11 mouse cellular contexts compared by ENCODE assay signal in the genomic region with DNA sequence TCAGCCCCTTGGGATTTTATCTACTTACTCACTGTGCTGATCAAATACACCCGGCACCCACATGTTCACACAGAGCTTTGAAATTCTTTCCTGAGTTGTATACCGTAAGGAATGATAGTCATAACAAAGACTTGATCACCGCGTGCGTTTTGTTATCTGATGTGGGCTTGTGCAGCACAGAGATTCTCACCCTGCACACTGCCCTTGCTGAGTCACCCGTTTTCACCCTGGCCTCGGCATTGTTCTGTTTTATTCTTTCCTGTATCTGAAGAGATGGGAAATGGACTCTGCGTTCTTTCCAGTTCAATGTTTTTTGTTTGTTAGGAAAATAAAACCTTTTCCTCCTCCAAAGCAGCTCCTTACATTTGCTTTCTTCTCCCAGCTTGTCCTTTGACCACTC. TPM values are rescaled to one million over a fixed set of nuclear protein-coding genes. Genes with fewer than 3 reads are reported as not detected.
DNase-seq lines count a peak whose midpoint lies in the region; ATAC-seq lines count a peak whose summit lies in the region.
"Had no signal": no experiment of that assay in that cellular context is flagged by ENCODE, and none has a peak within 500 bp of the region (broad histone marks: within the 10 kb centered on the region; RNA-seq: fewer than 3 reads in every experiment).

No protein-coding gene starts in this region.

- no peak for ATAC-seq in heart, embryonic 15.5 days (replicated peaks; ENCODE audit: insufficient number of reproducible peaks, insufficient read depth, low FRiP score, low read depth)
- no peak for ATAC-seq in forebrain, embryonic 11.5 days (replicated peaks; ENCODE audit: low FRiP score)
- ATAC-seq in megakaryocyte-erythroid progenitor cell, adult 5-6 weeks (replicated peaks; ENCODE audit: low FRiP score, low TSS enrichment, poor library complexity, severe bottlenecking) = peak; percentile 55; the same call in 1 of the 2 replicates
- ATAC-seq: Patski had no signal

- no peak overlapping the region for H3K9ac ChIP-seq in heart, embryonic 15.5 days
- peak overlapping the region; percentile 4; the same call in 1 of the 2 replicates for H3K9ac ChIP-seq in forebrain, embryonic 11.5 days (ENCODE audit: low read length)

- peak overlapping the region; percentile 29; the same call in 1 of the 2 replicates for H3K4me3 ChIP-seq in heart, embryonic 15.5 days
- no peak overlapping the region for H3K4me3 ChIP-seq in forebrain, embryonic 11.5 days (ENCODE audit: low read depth, low read length)

- H3K4me1 ChIP-seq in heart, embryonic 15.5 days (replicated peaks) = 0 out of 2 replicates have a peak, but pooled peaks cover 2% of the 10 kb centered on the region
- H3K4me1 ChIP-seq in forebrain, embryonic 11.5 days (replicated peaks; ENCODE audit: control insufficient read depth, insufficient read depth, low read length) = peaks cover 2% of the 10 kb centered on the region; the same call in 1 of the 2 replicates

- no peaks in the 10 kb centered on the region for H3K9me3 ChIP-seq in heart, embryonic 15.5 days (replicated peaks)
- H3K9me3 ChIP-seq in forebrain, embryonic 11.5 days (ENCODE audit: control insufficient read depth, low read length) = no peaks in the 10 kb centered on the region

- 31% methylated on average over 8 of the region's 8 CpGs for WGBS in heart, embryonic 15.5 days
- 65% methylated on average over 8 of the region's 8 CpGs for WGBS in forebrain, embryonic 11.5 days

- H3K27ac ChIP-seq in heart, embryonic 15.5 days = no peak overlapping the region
- H3K27ac ChIP-seq in forebrain, embryonic 11.5 days (ENCODE audit: low read depth, low read length) = no peak overlapping the region

- no peaks in the 10 kb centered on the region for H3K27me3 ChIP-seq in heart, embryonic 15.5 days
- no peaks in the 10 kb centered on the region for H3K27me3 ChIP-seq in forebrain, embryonic 11.5 days (ENCODE audit: control insufficient read depth, insufficient read depth, low read length)
- H3K27me3 ChIP-seq: Patski had no signal

- intact Hi-C loops in heart, postnatal 25 days (cut with DNase I) = no loop called here

- H3K4me2 ChIP-seq in heart, embryonic 15.5 days = peak overlapping the region; percentile 48; the same call in 1 of the 2 replicates
- H3K4me2 ChIP-seq in forebrain, embryonic 11.5 days (ENCODE audit: low read depth, low read length, severe bottlenecking) = peak overlapping the region; percentile 36; the same call in 1 of the 2 replicates

- H3K36me3 ChIP-seq in heart, embryonic 15.5 days = no peaks in the 10 kb centered on the region
- H3K36me3 ChIP-seq in forebrain, embryonic 11.5 days (ENCODE audit: control insufficient read depth, insufficient read depth, low read length) = no peaks in the 10 kb centered on the region

- no peak for DNase-seq in heart, postnatal 25 days (ENCODE audit: low spot score)
- DNase-seq in CD4-positive helper T cell, adult 2 months (ENCODE audit: low read depth, low spot score) = peak; percentile 76
- DNase-seq in forebrain, embryonic 11.5 days (ENCODE audit: low spot score) = peak; percentile 32
- no peak for DNase-seq in gastrocnemius, adult 8-10 months (ENCODE audit: low spot score in 2 of 2)
- DNase-seq in layer of hippocampus, adult 8-10 months (ENCODE audit: low spot score in 2 of 2) = no peak
- DNase-seq in urinary bladder, postnatal 4 days (ENCODE audit: low spot score in 2 of 2) = no peak
- DNase-seq: heart, adult 11 months; lung, adult 2 months had no signal

RNA-seq across cellular contexts. Expression of a gene that starts 18.5 kb away (rescaled TPM):
- polyA plus RNA-seq in heart, embryonic 15.5 days (2015; fragmentation: Nextera tagmentation; extraction: Ambion mirVana) = 36.7 and 38.8 TPM in 2 replicates
- 100 to 1,000 TPM; 102 to 110 TPM for total RNA-seq in heart, postnatal 25 days (2021)
- 25.9 and 28.9 TPM in 2 replicates for polyA plus RNA-seq in forebrain, embryonic 11.5 days (2014; fragmentation: Nextera tagmentation; extraction: Ambion mirVana)
- 29.0 and 44.6 TPM in 2 replicates for total RNA-seq in megakaryocyte-erythroid progenitor cell, adult 5-6 weeks (2014; fragmentation: Nextera tagmentation)
- total RNA-seq in megakaryocyte-erythroid progenitor cell, adult 5-6 weeks (2017) = 15.1 and 31.5 TPM in 2 replicates
- total RNA-seq in gastrocnemius, adult 8-10 months (2022) = 100 to 1,000 TPM in 3 of 4 experiments, 10 to 100 TPM in 1; 90.5 to 118 (median 104) TPM
- total RNA-seq in layer of hippocampus, adult 8-10 months (2022) = 10 to 100 TPM; 49.7 to 64.2 (median 52.3) TPM

RNA-seq across cellular contexts. Expression of a gene that starts 38.4 kb away (rescaled TPM):
- 103 and 104 TPM in 2 replicates for polyA plus RNA-seq in heart, embryonic 15.5 days (2015; fragmentation: Nextera tagmentation; extraction: Ambion mirVana)
- total RNA-seq in heart, postnatal 25 days (2021) = 100 to 1,000 TPM; 107 to 108 TPM
- 63.0 and 71.4 TPM in 2 replicates for polyA plus RNA-seq in forebrain, embryonic 11.5 days (2014; fragmentation: Nextera tagmentation; extraction: Ambion mirVana)
- total RNA-seq in megakaryocyte-erythroid progenitor cell, adult 5-6 weeks (2014; fragmentation: Nextera tagmentation) = 70.1 and 74.4 TPM in 2 replicates
- 40.7 and 73.1 TPM in 2 replicates for total RNA-seq in megakaryocyte-erythroid progenitor cell, adult 5-6 weeks (2017)
- total RNA-seq in gastrocnemius, adult 8-10 months (2022) = 10 to 100 TPM; 60.8 to 77.6 (median 67.7) TPM
- 100 to 1,000 TPM; 179 to 220 (median 196) TPM for total RNA-seq in layer of hippocampus, adult 8-10 months (2022)

Comparison
In these comparisons a context has a peak if more than half of its experiments do, and no peak if none do; other contexts are left out.
1. DNase-seq: peak in CD4-positive helper T cell, adult 2 months (single experiment) and forebrain, embryonic 11.5 days (single experiment); none in heart, postnatal 25 days (single experiment), gastrocnemius, adult 8-10 months (0 of 2), layer of hippocampus, adult 8-10 months (0 of 2) and urinary bladder, postnatal 4 days (0 of 2).